Mouse (Mus musculus) monocyte, adult 2 months (primary cell): Measurements from ENCODE around the gene Anapc15.
"Not testable (repeated sequence)": the region's sequence is repeated elsewhere in the genome, so short reads cannot be mapped to it uniquely, and the experiment has no call there.

ENCODE experiments used
- DNase-seq, 2 experiments: peaks; one replicate each; pipeline ENCODE4 v3.0.0; 2022; ENCODE audit warnings: low spot score in 2 of 2, low read depth in 1 of 2

The Anapc15 gene

GRCm38 (mm10) chr7:101949008-101949407, 85.5 kb downstream of the Anapc15 start:
- not testable (repeated sequence) for DNase-seq
